Mouse (Mus musculus) forebrain, embryonic 12.5 days (tissue): ENCODE measurements around the gene Liph. TPM values are rescaled to one million over a fixed set of nuclear protein-coding genes. Genes with fewer than 3 reads are reported as not detected.
"Not testable (repeated sequence)": the region's sequence is repeated elsewhere in the genome, so short reads cannot be mapped to it uniquely, and the experiment has no call there.

Experiments
- ATAC-seq: fragments of 200-750 bp; cut with Nextera tagmentation; 2 replicates; pipeline ENCODE4 v1.8.0; 2017; ENCODE audit warnings: moderate TSS enrichment; ENCODE audit not compliant: low FRiP score
- H3K27ac ChIP-seq: fragments of 300-500 bp; sonication (generic); 2 replicates; pipeline ENCODE4 v1.5.1; 2016; ENCODE audit warnings: mild to moderate bottlenecking
- H3K27me3 ChIP-seq: fragments of 300-500 bp; sonication (generic); 2 replicates; pipeline ENCODE4 v1.6.1; 2016; ENCODE audit warnings: mild to moderate bottlenecking
- H3K36me3 ChIP-seq: fragments of 300-500 bp; sonication (generic); replicated peaks from 2 replicates; pipeline ENCODE4 v1.6.1; 2016; ENCODE audit warnings: mild to moderate bottlenecking
- H3K4me1 ChIP-seq: fragments of 300-500 bp; sonication (generic); 2 replicates; pipeline ENCODE4 v1.6.1; 2016
- H3K4me2 ChIP-seq: fragments of 300-500 bp; sonication (generic); 2 replicates; pipeline ENCODE4 v1.6.1; 2016; ENCODE audit warnings: mild to moderate bottlenecking, moderate library complexity
- H3K4me3 ChIP-seq: fragments of 300-500 bp; sonication (generic); replicated peaks from 2 replicates; pipeline ENCODE4 v1.5.1; 2016; ENCODE audit warnings: mild to moderate bottlenecking
- H3K9ac ChIP-seq: fragments of 300-500 bp; sonication (generic); 2 replicates; pipeline ENCODE4 v1.6.1; 2016; ENCODE audit warnings: mild to moderate bottlenecking
- H3K9me3 ChIP-seq: fragments of 300-500 bp; sonication (generic); 2 replicates; pipeline ENCODE4 v1.6.1; 2016
- WGBS: fragments of 180-500 bp; shearing (Covaris S2); methylation state at CpG from one replicate; pipeline ENCODE4 v1.1.7; 2016; 5-methylcytosine and 5-hydroxymethylcytosine counted together
- polyA plus RNA-seq: library from polyadenylated mRNA; unstranded; fragments of >200 nt; fragmentation: Nextera tagmentation; extraction: Ambion mirVana; gene quantifications from 2 replicates; pipeline ENCODE4 v1.2.1, GENCODE M21; 2016

The Liph gene
- polyA plus RNA-seq, 1 experiment from 2014 or later = 0.41 TPM

DNA sequence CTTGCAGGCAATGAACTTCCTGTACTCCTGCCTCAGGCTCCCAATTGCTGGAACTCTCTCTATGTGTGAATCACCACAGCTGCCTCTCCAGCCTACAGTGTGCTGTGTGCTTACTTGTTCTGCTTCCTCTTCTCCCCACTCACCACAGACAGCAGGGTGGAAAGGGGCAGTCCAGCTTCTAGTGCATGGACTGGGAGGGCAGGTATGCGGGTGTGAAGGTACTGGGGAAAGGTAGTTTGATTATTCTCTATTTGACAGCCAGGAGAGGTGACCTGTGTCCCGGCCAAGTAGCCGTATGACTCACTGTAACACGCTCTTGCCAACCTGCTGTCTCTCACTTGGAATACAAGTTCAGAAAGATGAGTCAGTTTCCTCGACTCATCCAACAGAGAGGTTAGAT is 2.6 kb upstream of the Liph start:
- WGBS = 81% methylated on average over 5 of the region's 5 CpGs
- Histone ChIP-seq H3K9me3 (no peaks in the 10 kb centered on the region), H3K27ac (no peak overlapping the region), H3K27me3 (peaks cover 12% of the 10 kb centered on the region; the same call in 1 of the 2 replicates), H3K4me3 (no peak overlapping the region), H3K4me1 (peaks cover 7% of the 10 kb centered on the region; the same call in 1 of the 2 replicates), H3K4me2 (no peak overlapping the region), H3K36me3 (no peaks in the 10 kb centered on the region), H3K9ac (no peak overlapping the region)
- no peak for ATAC-seq

- Histone ChIP-seq H3K9ac (no peak overlapping the region), H3K27ac (no peak overlapping the region), H3K36me3 (no peaks in the 10 kb centered on the region), H3K9me3 (no peaks in the 10 kb centered on the region), H3K4me3 (no peak overlapping the region), H3K27me3 (peaks cover 12% of the 10 kb centered on the region; the same call in 1 of the 2 replicates), H3K4me2 (no peak overlapping the region), H3K4me1 (peaks cover 7% of the 10 kb centered on the region; the same call in 1 of the 2 replicates)
- ATAC-seq = no peak
- 62% methylated on average over 5 of the region's 5 CpGs for WGBS
Measured at GRCm38 (mm10) chr16:21996881-21997641, 1.6 kb upstream of the Liph start.

GRCm38 (mm10) chr16:21996402-21996801 is 939 bp upstream of the Liph start:
- H3K9me3 ChIP-seq = no peaks in the 10 kb centered on the region
- no peak overlapping the region for H3K4me2 ChIP-seq
- no peak overlapping the region for H3K4me3 ChIP-seq
- H3K27ac ChIP-seq = no peak overlapping the region
- ATAC-seq = no peak
- H3K27me3 ChIP-seq = peaks cover 12% of the 10 kb centered on the region; the same call in 1 of the 2 replicates
- 70% methylated on average over 4 of the region's 4 CpGs for WGBS
- H3K9ac ChIP-seq = no peak overlapping the region
- peaks cover 7% of the 10 kb centered on the region; the same call in 1 of the 2 replicates for H3K4me1 ChIP-seq
- H3K36me3 ChIP-seq = no peaks in the 10 kb centered on the region

DNA sequence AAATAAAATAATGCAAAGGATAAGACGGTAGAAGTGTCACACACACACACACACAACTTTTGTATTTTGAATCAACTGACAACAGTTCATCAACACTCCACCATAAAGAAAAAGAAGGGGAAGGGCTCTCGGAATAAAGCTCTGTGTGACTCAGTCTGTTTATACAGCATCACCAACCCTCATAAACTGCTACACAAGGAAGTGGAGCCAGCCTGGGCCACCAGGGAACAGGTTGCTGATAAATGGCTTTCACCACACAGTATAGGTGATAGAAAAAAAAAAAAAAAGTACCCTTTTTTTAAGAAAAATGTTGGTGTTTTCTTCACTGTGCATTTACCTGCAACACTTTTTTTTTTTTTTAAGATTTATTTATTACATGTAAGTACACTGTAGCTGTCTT is 3.7 kb downstream of the Liph start:
- Histone ChIP-seq H3K9me3 (no peaks in the 10 kb centered on the region), H3K27me3 (peaks cover 7% of the 10 kb centered on the region; the same call in 1 of the 2 replicates), H3K36me3 (no peaks in the 10 kb centered on the region), H3K9ac (no peak overlapping the region), H3K4me3 (no peak overlapping the region), H3K27ac (no peak overlapping the region), H3K4me1 (peaks cover 7% of the 10 kb centered on the region; the same call in 1 of the 2 replicates), H3K4me2 (no peak overlapping the region)
- no peak for ATAC-seq
- WGBS = 93% methylated on average over 2 of the region's 2 CpGs

- H3K27me3 ChIP-seq, H3K9me3 ChIP-seq, H3K27ac ChIP-seq, H3K4me3 ChIP-seq, H3K4me1 ChIP-seq, H3K4me2 ChIP-seq, H3K9ac ChIP-seq, ATAC-seq, H3K36me3 ChIP-seq: not testable (repeated sequence)
Measured at GRCm38 (mm10) chr16:21990893-21991292, 4.6 kb downstream of the Liph start.

DNA sequence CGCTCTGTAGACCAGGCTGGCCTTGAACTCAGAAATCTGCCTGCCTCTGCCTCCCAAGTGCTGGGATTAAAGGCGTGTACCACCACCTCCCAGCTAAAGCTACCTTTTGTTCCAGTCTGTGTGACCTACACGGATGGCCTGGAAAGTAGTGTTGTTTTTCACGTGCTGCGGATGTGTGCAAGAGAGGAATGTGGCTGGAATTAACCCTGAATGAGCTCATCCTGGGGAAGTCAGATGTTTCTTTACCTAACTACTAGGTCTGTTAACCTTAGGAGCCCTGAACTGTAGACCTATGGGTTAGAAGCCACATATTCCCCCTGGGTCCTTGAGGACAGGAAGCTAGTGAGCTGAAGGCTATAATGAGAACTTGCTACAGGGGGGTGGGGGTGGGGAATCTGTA is 7.5 kb downstream of the Liph start:
- Histone ChIP-seq H3K4me1 (no peaks in the 10 kb centered on the region), H3K4me3 (no peak overlapping the region), H3K4me2 (no peak overlapping the region), H3K9ac (no peak overlapping the region), H3K27ac (no peak overlapping the region), H3K27me3 (no peaks in the 10 kb centered on the region), H3K36me3 (no peaks in the 10 kb centered on the region), H3K9me3 (no peaks in the 10 kb centered on the region)
- WGBS = 68% methylated on average over 5 of the region's 5 CpGs
- ATAC-seq = no peak

GRCm38 (mm10) chr16:21986191-21986590 is 9.3 kb downstream of the Liph start:
- Histone ChIP-seq H3K27ac (no peak overlapping the region), H3K27me3 (no peaks in the 10 kb centered on the region), H3K4me2 (no peak overlapping the region), H3K9ac (no peak overlapping the region), H3K4me3 (no peak overlapping the region), H3K4me1 (no peaks in the 10 kb centered on the region), H3K36me3 (no peaks in the 10 kb centered on the region), H3K9me3 (no peaks in the 10 kb centered on the region)
- WGBS = 59% methylated on average over 3 of the region's 3 CpGs
- ATAC-seq = no peak

DNA sequence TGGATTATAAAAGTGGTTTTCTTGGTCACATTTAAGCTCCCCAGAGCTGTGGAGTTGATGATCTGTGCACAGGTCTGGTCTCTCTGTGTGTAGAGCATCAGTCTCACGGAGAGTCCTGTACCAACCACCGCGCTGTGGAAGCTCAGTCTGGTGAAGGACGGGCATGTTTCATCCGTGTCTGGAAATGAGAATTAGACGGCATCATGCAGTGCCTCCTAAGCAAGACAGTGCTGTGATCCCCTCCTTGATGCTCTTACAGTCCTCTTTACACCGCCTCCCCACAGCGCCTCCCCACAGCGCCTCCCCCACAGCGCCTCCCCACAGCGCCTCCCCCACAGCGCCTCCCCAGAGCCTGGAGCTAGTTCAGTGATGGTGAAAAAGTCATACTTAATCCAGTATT is 11.4 kb downstream of the Liph start:
- no peaks in the 10 kb centered on the region for H3K36me3 ChIP-seq
- no peak overlapping the region for H3K9ac ChIP-seq
- H3K4me1 ChIP-seq = no peaks in the 10 kb centered on the region
- H3K27ac ChIP-seq = no peak overlapping the region
- WGBS = 90% methylated on average over 12 of the region's 12 CpGs
- H3K27me3 ChIP-seq = no peaks in the 10 kb centered on the region
- ATAC-seq = no peak
- no peaks in the 10 kb centered on the region for H3K9me3 ChIP-seq
- no peak overlapping the region for H3K4me3 ChIP-seq
- H3K4me2 ChIP-seq = no peak overlapping the region

- H3K9ac ChIP-seq = no peak overlapping the region
- 93% methylated on average over 4 of the region's 4 CpGs for whole genome bisulfite sequencing
- no peak for ATAC-seq
Measured at GRCm38 (mm10) chr16:21983581-21983980, 11.9 kb downstream of the Liph start.

GRCm38 (mm10) chr16:21983146-21983545 is 12.3 kb downstream of the Liph start:
- no peak for ATAC-seq
- Histone ChIP-seq H3K27me3 (no peaks in the 10 kb centered on the region), H3K4me1 (no peaks in the 10 kb centered on the region), H3K9ac (no peak overlapping the region), H3K36me3 (no peaks in the 10 kb centered on the region), H3K4me2 (no peak overlapping the region), H3K4me3 (no peak overlapping the region), H3K27ac (no peak overlapping the region), H3K9me3 (no peaks in the 10 kb centered on the region)
- WGBS = 92% methylated on average over 9 of the region's 9 CpGs

More at GRCm38 (mm10) chr16:21983581-21983980, 11.9 kb downstream of the Liph start:
- no peaks in the 10 kb centered on the region for H3K27me3 ChIP-seq
- H3K36me3 ChIP-seq = no peaks in the 10 kb centered on the region
- no peaks in the 10 kb centered on the region for H3K9me3 ChIP-seq
- H3K4me1 ChIP-seq = no peaks in the 10 kb centered on the region
- no peak overlapping the region for H3K4me2 ChIP-seq
- no peak overlapping the region for H3K4me3 ChIP-seq
- H3K27ac ChIP-seq = no peak overlapping the region

DNA sequence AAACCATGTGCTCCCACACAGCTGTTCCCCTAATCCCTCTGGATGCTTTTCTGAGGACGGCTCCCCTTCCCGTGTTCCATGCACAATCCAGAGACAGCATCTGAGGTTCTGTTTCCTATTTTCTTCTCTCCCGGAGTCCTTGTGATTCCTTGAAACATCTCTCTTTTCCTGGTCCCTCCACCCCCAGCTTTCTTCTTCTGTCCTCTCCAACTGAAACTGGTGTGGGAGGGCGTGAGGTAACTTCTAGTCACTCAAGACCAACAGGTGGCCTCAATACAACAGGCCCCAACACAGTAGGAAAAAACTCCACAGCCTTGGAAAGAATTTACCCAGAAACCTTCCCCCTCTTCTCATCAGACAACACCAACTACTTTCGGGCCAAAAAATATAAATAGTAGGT is 18.1 kb downstream of the Liph start:
- Histone ChIP-seq H3K4me1 (peaks cover 6% of the 10 kb centered on the region), H3K4me3 (no peak overlapping the region), H3K27me3 (peaks cover 10% of the 10 kb centered on the region; the same call in 1 of the 2 replicates), H3K4me2 (no peak overlapping the region), H3K9ac (no peak overlapping the region), H3K36me3 (no peaks in the 10 kb centered on the region), H3K9me3 (no peaks in the 10 kb centered on the region), H3K27ac (no peak overlapping the region)
- ATAC-seq = no peak
- WGBS = 88% methylated on average over 5 of the region's 5 CpGs

DNA sequence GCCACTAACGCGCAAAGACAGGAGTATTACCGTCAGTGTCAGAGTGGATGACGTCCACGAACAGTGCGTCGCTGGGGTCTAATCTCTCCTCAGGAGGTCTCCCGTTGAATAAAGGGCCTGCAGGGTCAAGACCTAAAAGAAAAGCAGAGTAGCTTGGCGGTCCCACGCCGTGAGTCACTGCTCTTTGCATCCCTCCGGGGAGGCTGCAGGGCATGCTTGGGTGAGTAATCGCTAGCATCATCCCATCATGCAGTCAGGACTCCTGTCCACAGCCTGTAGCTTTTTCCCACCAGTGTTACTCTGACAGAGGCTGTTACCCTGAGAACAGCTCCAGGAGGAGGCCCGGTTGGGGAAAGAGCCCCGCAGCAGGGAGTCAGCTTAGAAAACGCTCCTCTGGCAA is 19.3 kb downstream of the Liph start:
- peaks cover 6% of the 10 kb centered on the region for H3K4me1 ChIP-seq
- H3K9me3 ChIP-seq = no peaks in the 10 kb centered on the region
- peaks cover 10% of the 10 kb centered on the region; the same call in 1 of the 2 replicates for H3K27me3 ChIP-seq
- no peaks in the 10 kb centered on the region for H3K36me3 ChIP-seq
- H3K4me3 ChIP-seq = peak overlapping the region; percentile 8; the same call in 1 of the 2 replicates
- peak overlapping the region; percentile 37 for H3K4me2 ChIP-seq
- under 1% methylated on average over 16 of the region's 16 CpGs for WGBS
- no peak overlapping the region for H3K9ac ChIP-seq
- H3K27ac ChIP-seq = no peak overlapping the region
- ATAC-seq = no peak

DNA sequence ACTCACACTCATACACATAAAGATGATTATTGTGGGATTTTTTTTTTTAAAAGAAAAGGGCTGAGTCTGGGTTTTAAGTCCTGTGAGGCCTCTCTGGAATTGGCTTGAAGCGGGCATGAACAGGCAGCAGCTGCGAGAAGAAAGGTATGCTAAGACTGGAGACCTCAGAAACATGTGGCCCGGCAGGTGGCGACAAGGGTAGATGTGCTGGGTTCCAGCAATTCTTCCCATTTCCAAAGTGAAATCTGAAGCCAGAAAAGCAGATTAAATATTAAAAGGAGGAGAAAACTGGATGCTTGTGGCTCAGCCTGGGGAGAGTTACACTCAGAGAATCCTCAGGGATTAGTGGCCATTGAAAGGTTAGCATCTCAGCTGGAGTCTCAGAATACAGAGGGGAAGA is 24.0 kb downstream of the Liph start:
- Histone ChIP-seq H3K4me1 (peaks cover 6% of the 10 kb centered on the region), H3K4me3 (no peak overlapping the region), H3K27ac (no peak overlapping the region), H3K9ac (no peak overlapping the region), H3K36me3 (no peaks in the 10 kb centered on the region), H3K9me3 (no peaks in the 10 kb centered on the region), H3K4me2 (no peak overlapping the region), H3K27me3 (peaks cover 7% of the 10 kb centered on the region; the same call in 1 of the 2 replicates)
- WGBS = 50% methylated on average over 4 of the region's 4 CpGs
- no peak for ATAC-seq
